Mouse (Mus musculus) erythroblast, embryonic 14.5 days (primary cell): Measurements from ENCODE around the gene Kdm6b.

ENCODE experiments used
- GATA1 ChIP-seq: IDR thresholded peaks from 2 replicates; pipeline ENCODE4 v1.6.1; 2012; ENCODE audit warnings: low read length, inconsistent platforms, mixed read lengths
- TAL1 ChIP-seq: IDR thresholded peaks from 3 replicates; pipeline ENCODE4 v1.6.1; 2012; ENCODE audit warnings: low read length, inconsistent platforms, mixed read lengths

DNA sequence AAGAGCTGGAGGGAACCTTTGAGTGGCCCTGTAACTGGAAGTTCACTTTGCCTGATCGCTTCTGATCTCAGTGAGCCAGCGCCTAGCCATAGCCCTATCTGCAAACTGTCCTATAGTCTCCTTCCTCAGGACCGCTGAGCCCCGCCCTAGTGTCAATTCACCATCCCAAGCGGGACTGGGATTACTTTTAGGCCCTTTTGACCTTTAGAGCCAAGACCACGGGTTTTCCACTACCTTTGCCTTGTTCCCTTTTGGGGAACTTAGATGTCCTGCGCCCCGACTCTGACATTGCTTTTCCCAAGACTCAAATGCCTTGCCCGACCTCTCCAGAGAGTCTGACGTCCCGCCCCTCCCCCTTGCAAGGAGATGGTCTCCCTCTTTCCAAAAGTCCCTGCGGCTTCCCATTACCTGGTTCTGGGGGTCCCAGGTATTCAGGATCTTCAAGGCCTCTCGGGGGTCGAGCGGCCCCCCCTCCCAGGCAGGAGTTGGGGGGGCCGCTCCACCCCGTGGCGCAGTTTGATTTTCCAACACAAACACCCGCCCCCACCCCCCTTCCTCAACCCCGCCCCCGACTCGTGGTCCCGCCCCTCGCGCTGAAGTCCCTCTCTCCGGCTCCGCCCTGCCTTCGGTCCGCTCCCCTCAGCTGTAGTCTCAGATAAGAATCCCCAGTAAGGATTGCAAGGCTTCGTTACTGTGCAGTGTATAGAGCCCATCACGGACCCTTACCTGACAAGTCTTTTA, 6.5 kb upstream of the Kdm6b start:
- no peak for TF ChIP-seq TAL1
- no peak for TF ChIP-seq GATA1
